Mouse (Mus musculus) gastrocnemius, postnatal 36 days (tissue): ENCODE data around the gene Cbfb. TPM values are rescaled to one million over a fixed set of nuclear protein-coding genes. Genes with fewer than 3 reads are reported as not detected.

ENCODE experiments used
- DNase-seq, 2 experiments: peaks; one replicate each; pipeline ENCODE4 v3.0.0; 2022
- intact Hi-C: fragments of 180-260 bp; cut with DNase I; formaldehyde crosslinking; loops from one replicate; pipeline ENCODE4 v1.15.1; 2025
- total RNA-seq, 2 experiments: library from RNA; stranded (reverse); gene quantifications; 2 replicates each; pipeline ENCODE4 v1.2.3; 2021

Gene Cbfb
- total RNA-seq, 2 experiments from 2014 or later = 45.0 to 53.4 TPM

GRCm38 (mm10) chr8:105264024-105264982, 93.8 kb downstream of the Cbfb start, which contains the start of the genes Tradd and Fbxl8:
Gene Tradd, minus strand, starts transcription at chr8:105264609.
Gene Fbxl8, plus strand, starts transcription at chr8:105264648.
- peak; percentile 61 to 64 for DNase-seq
- intact Hi-C loops = loop anchor here (5.0 kb wide), 1 partner anchor 92 kb away; the partner anchor contains the start of gene Cbfb

- intact Hi-C loops = no loop called here
- DNase-seq = no peak
These were observed 94.7 kb downstream of the Cbfb start for GRCm38 (mm10) chr8:105265128-105265527.

- intact Hi-C loops = no loop called here
- DNase-seq = no peak
These were observed 96.3 kb downstream of the Cbfb start for GRCm38 (mm10) chr8:105266775-105267174.

Other genes starting within 250 kb of the Cbfb start
- not detected for gene Ces2e, start 244.4 kb upstream of the Cbfb start, total RNA-seq
- under 1 TPM in 1 of 2 experiments, not detected in 1; 0.10 TPM for gene Ces2f, start 223.3 kb upstream of the Cbfb start, total RNA-seq
- under 1 TPM; 0.39 to 0.43 TPM for gene Ces2g, start 209.0 kb upstream of the Cbfb start, total RNA-seq
- not detected for gene Ces2h, start 169.8 kb upstream of the Cbfb start, total RNA-seq
- under 1 TPM in 1 of 2 experiments, not detected in 1; 0.38 TPM for gene Ces3a, start 122.1 kb upstream of the Cbfb start, total RNA-seq
- not detected for gene Ces3b, start 86.9 kb upstream of the Cbfb start, total RNA-seq
- gene Ces4a, start 38.9 kb upstream of the Cbfb start, total RNA-seq = not detected
- 10 to 100 TPM; 19.6 to 22.1 TPM for gene D230025D16Rik, start 54.5 kb downstream of the Cbfb start, total RNA-seq
- 1 to 10 TPM; 2.0 to 2.2 TPM for gene B3gnt9, start 84.5 kb downstream of the Cbfb start, total RNA-seq
- gene Tradd, start 93.9 kb downstream of the Cbfb start, total RNA-seq = 1 to 10 TPM; 2.8 to 3.7 TPM
- 1 to 10 TPM in 1 of 2 experiments, under 1 TPM in 1; 0.87 to 1.3 TPM for gene Fbxl8, start 94.0 kb downstream of the Cbfb start, total RNA-seq
- 1 to 10 TPM; 4.6 to 5.6 TPM for gene Hsf4, start 99.1 kb downstream of the Cbfb start, total RNA-seq
- gene Nol3, start 105.5 kb downstream of the Cbfb start, total RNA-seq = 10 to 100 TPM; 23.9 to 26.0 TPM
- gene 4931428F04Rik, start 119.2 kb downstream of the Cbfb start, total RNA-seq = under 1 TPM; 0.35 to 0.82 TPM
- gene Exoc3l, start 125.4 kb downstream of the Cbfb start, total RNA-seq = 1 to 10 TPM; 1.5 to 2.6 TPM
- gene E2f4, start 127.0 kb downstream of the Cbfb start, total RNA-seq = 10 to 100 TPM; 21.1 to 25.2 TPM
- gene Elmo3, start 134.9 kb downstream of the Cbfb start, total RNA-seq = under 1 TPM; 0.66 to 0.94 TPM
- 1 to 10 TPM in 1 of 2 experiments, under 1 TPM in 1; 0.99 to 1.1 TPM for gene Lrrc29, start 155.6 kb downstream of the Cbfb start, total RNA-seq
- gene Tmem208, start 155.7 kb downstream of the Cbfb start, total RNA-seq = 10 to 100 TPM; 18.5 to 20.1 TPM
- 10 to 100 TPM; 22.0 to 32.0 TPM for gene Fhod1, start 177.3 kb downstream of the Cbfb start, total RNA-seq
- gene Slc9a5, start 178.2 kb downstream of the Cbfb start, total RNA-seq = under 1 TPM; 0.59 to 0.91 TPM
- under 1 TPM in 1 of 2 experiments, not detected in 1; 0.07 TPM for gene Plekhg4, start 202.6 kb downstream of the Cbfb start, total RNA-seq
- not detected for gene Kctd19, start 242.8 kb downstream of the Cbfb start, total RNA-seq
- under 1 TPM; 0.54 to 0.71 TPM for gene Lrrc36, start 242.9 kb downstream of the Cbfb start, total RNA-seq